Mouse (Mus musculus): ENCODE data around the gene Stim1.

The Stim1 gene

GRCm38 (mm10) chr7:102249531-102249895, 18.1 kb upstream of the Stim1 start:
- peak; percentile 58 to 66 for DNase-seq (ENCODE audit: low read depth in 2 of 2, low spot score in 2 of 2)

- peak; percentile 60 to 61 for DNase-seq (ENCODE audit: low read depth in 2 of 2, low spot score in 2 of 2)
These were observed 17.5 kb upstream of the Stim1 start for GRCm38 (mm10) chr7:102249896-102250630.

DNA sequence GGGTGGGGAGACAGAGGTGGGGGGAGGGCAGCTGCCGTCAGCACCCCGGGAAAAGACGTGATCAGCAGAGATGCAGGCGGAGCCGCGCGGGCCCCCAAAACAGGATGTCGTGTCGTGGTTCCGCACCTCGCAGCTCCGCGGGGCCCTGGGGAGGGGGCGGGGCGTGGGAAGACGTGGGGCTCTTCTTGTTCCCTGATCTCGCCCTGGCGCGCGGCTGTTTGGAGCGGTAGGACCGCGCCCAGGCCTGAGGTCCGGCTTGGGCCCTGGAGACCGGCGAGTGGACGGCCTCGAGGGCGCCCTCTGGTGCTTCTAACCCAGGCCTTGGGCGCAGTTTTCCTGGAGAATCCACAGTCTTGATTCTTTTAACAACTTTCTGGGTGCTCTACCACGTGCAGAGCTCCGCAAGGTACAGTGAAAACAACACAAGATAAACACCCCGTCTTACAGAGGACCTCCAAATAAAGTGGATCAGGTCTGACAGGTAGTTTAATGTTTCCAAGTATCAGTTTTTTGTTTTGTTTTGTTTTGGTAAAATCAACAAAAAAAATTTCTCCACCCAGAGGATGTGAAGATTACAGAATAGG, 16.9 kb upstream of the Stim1 start:
- peak; percentile 90 to 94 for DNase-seq (ENCODE audit: low read depth in 2 of 2, low spot score in 2 of 2)

- DNase-seq (ENCODE audit: low read depth in 2 of 2, low spot score in 2 of 2): no peak
These were observed 14.0 kb upstream of the Stim1 start for GRCm38 (mm10) chr7:102253631-102254030.

- no peak for DNase-seq (ENCODE audit: low read depth in 2 of 2, low spot score in 2 of 2)
These were observed 11.7 kb upstream of the Stim1 start, which contains the start of gene Rhog for GRCm38 (mm10) chr7:102255954-102256353. Rhog (minus strand) TSS chr7:102256054.

DNA sequence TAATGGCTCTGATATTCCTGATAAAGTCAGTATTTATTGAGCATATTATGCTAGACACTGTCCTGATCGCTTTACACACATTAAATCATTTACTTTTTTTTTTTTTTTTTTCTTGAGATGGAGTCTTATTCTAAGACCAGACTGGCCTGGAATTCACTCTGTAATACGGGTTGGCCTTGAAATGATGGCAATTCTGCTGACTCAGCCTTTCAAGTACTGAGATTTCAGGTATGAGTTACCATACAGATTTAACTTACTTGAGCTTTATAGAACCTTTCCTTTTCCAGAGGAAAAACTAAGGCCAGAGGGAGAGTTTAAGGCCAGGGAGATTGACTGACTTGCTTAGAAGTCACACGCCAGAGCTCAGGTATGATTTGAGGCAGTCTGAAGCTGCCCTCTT, 11.0 kb upstream of the Stim1 start:
- no peak for DNase-seq (ENCODE audit: low read depth in 2 of 2, low spot score in 2 of 2)

GRCm38 (mm10) chr7:102258189-102258588, 9.4 kb upstream of the Stim1 start:
- peak; percentile 78 to 84 for DNase-seq (ENCODE audit: low read depth in 2 of 2, low spot score in 2 of 2)

GRCm38 (mm10) chr7:102258753-102259152, 8.9 kb upstream of the Stim1 start:
- DNase-seq (ENCODE audit: low read depth in 2 of 2, low spot score in 2 of 2): no peak

GRCm38 (mm10) chr7:102259716-102260479, 7.7 kb upstream of the Stim1 start:
- no peak for DNase-seq (ENCODE audit: low read depth in 2 of 2, low spot score in 2 of 2)

- DNase-seq (ENCODE audit: low read depth in 2 of 2, low spot score in 2 of 2): no peak
These were observed 7.1 kb upstream of the Stim1 start for GRCm38 (mm10) chr7:102260518-102260917.

DNA sequence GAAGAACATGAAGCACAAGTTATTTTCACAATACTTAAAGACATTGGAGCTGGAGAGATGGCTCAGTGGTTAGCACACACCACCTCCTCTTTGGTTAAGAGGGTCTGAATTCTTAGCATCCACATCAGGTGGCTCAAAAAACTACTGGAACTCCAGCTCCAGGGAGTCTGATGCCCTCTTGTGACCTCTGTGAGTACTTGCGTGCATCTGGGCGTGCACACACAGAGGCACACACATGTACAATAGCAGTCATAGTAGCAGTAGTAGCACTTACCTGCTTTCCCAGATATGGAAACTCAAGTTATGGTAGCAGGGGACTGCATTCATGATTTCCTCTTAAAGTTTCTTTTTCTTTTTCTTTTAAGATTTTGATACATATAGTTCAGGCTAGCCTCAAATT, 4.6 kb upstream of the Stim1 start:
- DNase-seq (ENCODE audit: low read depth in 2 of 2, low spot score in 2 of 2): no peak

GRCm38 (mm10) chr7:102266021-102266400, 1.6 kb upstream of the Stim1 start:
- peak in 1 of 2 experiments; percentile 44 for DNase-seq (ENCODE audit: low read depth in 2 of 2, low spot score in 2 of 2)

- DNase-seq (ENCODE audit: low read depth in 2 of 2, low spot score in 2 of 2): peak; percentile 86 to 87
These were observed 1.1 kb upstream of the Stim1 start for GRCm38 (mm10) chr7:102266401-102267042.

- peak; percentile 91 to 94 for DNase-seq (ENCODE audit: low read depth in 2 of 2, low spot score in 2 of 2)
These were observed 460 bp upstream of the Stim1 start for GRCm38 (mm10) chr7:102267113-102267579.

DNA sequence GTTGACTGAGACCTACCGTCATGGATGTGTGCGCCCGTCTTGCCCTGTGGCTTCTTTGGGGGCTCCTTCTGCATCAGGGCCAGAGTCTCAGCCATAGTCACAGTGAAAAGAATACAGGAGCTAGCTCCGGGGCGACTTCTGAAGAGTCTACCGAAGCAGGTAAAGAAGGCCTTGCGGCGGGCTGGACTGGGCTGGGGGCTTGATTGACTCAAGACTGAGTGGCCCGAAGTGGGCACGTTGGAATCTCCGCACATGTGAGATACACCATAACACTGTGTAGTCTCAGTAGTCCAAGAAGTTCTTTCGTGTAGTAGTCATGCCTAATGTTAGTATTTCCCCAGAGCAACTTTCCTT, 766 bp downstream of the Stim1 start:
- DNase-seq (ENCODE audit: low read depth in 2 of 2, low spot score in 2 of 2): peak in 1 of 2 experiments; percentile 21

DNA sequence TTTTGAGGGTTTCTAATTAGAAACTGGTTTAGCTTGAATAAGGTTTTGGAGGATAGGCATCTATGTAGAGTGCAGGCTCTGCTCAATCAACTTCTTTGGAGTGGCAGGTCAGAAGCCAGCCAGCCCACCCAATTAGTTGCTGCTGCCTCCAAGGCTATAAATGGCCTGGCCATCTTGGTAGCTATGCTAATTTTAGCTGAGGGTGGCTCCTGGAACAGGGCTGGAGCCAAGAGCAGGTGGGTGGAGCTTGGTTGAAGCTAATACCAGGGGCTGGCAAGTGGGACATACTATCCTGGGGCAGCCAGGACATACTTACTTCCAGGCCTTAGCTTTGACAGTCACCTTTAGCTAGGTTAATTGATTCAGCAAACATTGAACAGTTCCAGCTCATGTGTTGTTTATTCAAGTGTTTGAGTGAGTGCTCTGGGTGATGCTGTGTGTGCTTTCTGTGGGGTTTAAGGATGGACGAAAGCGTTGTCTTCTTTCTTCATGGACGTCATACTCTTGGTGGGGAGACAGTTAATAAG, 4.9 kb downstream of the Stim1 start:
- DNase-seq (ENCODE audit: low read depth in 2 of 2, low spot score in 2 of 2): no peak

GRCm38 (mm10) chr7:102281403-102281802, 13.8 kb downstream of the Stim1 start:
- DNase-seq (ENCODE audit: low read depth in 2 of 2, low spot score in 2 of 2): no peak

DNA sequence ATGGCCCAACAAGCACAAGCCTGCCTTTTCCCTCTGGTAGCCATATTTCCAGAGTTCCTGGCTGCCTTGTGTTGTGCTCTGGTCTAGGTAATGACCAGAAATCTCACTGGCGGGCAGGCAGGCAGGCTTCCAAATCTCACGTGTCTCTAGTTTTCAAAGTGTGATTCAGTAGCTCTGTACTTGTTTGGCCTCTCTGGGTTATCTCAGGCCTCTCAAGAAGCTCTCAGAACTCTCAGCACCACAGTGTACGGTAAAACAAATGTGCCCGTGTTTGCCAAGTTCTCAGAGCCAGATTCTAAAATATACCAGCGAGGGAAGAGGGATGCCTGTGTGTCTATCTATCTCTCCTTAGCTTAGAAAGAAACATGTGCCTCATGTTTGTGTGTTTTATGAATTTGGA, 14.7 kb downstream of the Stim1 start:
- DNase-seq (ENCODE audit: low read depth in 2 of 2, low spot score in 2 of 2): no peak

DNA sequence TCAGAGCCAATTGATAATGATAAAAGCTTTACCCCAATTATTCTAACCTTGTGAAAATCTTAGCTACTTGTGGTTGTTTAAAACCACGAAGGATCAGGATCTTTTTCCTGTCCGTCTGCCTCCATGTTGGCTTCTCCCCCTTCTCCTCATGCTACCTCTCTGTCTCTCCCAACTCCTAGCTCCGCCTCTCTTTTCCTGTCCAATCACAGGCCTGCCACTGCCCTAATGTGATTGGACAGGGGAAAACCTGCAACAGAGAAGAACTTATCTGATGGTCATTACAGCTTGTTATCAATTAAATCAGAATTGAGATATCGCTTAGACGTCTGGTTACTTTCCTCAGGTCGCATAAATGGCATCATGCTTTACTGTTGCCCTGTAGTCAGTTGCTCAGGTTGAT, 21.9 kb downstream of the Stim1 start:
- DNase-seq (ENCODE audit: low read depth in 2 of 2, low spot score in 2 of 2): no peak

- no peak for DNase-seq (ENCODE audit: low read depth in 2 of 2, low spot score in 2 of 2)
These were observed 24.6 kb downstream of the Stim1 start for GRCm38 (mm10) chr7:102292228-102292627.

GRCm38 (mm10) chr7:102293234-102293633, 25.6 kb downstream of the Stim1 start:
- no peak for DNase-seq (ENCODE audit: low read depth in 2 of 2, low spot score in 2 of 2)

Measured in CD8-positive naive resting alpha-beta T cell, adult 2 months (primary cell).